Mouse (Mus musculus): Measurements from ENCODE around the gene Rflnb. TPM values are rescaled to one million over a fixed set of nuclear protein-coding genes. Genes with fewer than 3 reads are reported as not detected.

Gene Rflnb
- polyA plus RNA-seq, 1 experiment from 2014 or later, result 8.3 TPM

GRCm38 (mm10) chr11:75972916-75973567 lies 54.5 kb downstream of the Rflnb start:
- Histone ChIP-seq H3K27me3 (ENCODE audit: control insufficient read depth, insufficient read depth, low read length) (peaks cover 7% of the 10 kb centered on the region; the same call in 1 of the 2 replicates), H3K27ac (ENCODE audit: low read depth, low read length) (no peak overlapping the region), H3K9me3 (replicated peaks; ENCODE audit: control insufficient read depth, low read length) (no peaks in the 10 kb centered on the region), H3K4me3 (ENCODE audit: low read depth, low read length) (no peak overlapping the region), H3K4me1 (ENCODE audit: control insufficient read depth, insufficient read depth, low read length) (no peaks in the 10 kb centered on the region), H3K9ac (ENCODE audit: low read depth, low read length) (no peak overlapping the region), H3K4me2 (no peak overlapping the region), H3K36me3 (ENCODE audit: control insufficient read depth, insufficient read depth, low read length) (no peaks in the 10 kb centered on the region)
- WGBS (ENCODE audit: insufficient replicate concordance), result 20% methylated on average over 7 of the region's 7 CpGs
- ATAC-seq (replicated peaks; ENCODE audit: insufficient number of reproducible peaks, low FRiP score, low TSS enrichment), result no peak

- no peak overlapping the region for H3K27ac ChIP-seq (ENCODE audit: low read depth, low read length)
- H3K27me3 ChIP-seq (ENCODE audit: control insufficient read depth, insufficient read depth, low read length), result peaks cover 12% of the 10 kb centered on the region; the same call in 1 of the 2 replicates
- H3K4me2 ChIP-seq, result no peak overlapping the region
- no peak overlapping the region for H3K9ac ChIP-seq (ENCODE audit: low read depth, low read length)
- no peaks in the 10 kb centered on the region for H3K4me1 ChIP-seq (ENCODE audit: control insufficient read depth, insufficient read depth, low read length)
- WGBS (ENCODE audit: insufficient replicate concordance), result 78% methylated on average over 3 of the region's 3 CpGs
- no peaks in the 10 kb centered on the region for H3K36me3 ChIP-seq (ENCODE audit: control insufficient read depth, insufficient read depth, low read length)
- ATAC-seq (replicated peaks; ENCODE audit: insufficient number of reproducible peaks, low FRiP score, low TSS enrichment), result no peak
- no peaks in the 10 kb centered on the region for H3K9me3 ChIP-seq (replicated peaks; ENCODE audit: control insufficient read depth, low read length)
- no peak overlapping the region for H3K4me3 ChIP-seq (ENCODE audit: low read depth, low read length)
These were observed 55.4 kb downstream of the Rflnb start for GRCm38 (mm10) chr11:75972188-75972587.

- H3K36me3 ChIP-seq (ENCODE audit: control insufficient read depth, insufficient read depth, low read length), result no peaks in the 10 kb centered on the region
- WGBS (ENCODE audit: insufficient replicate concordance), result 37% methylated on average over 3 of the region's 3 CpGs
- no peak overlapping the region for H3K9ac ChIP-seq (ENCODE audit: low read depth, low read length)
These were observed 57.0 kb downstream of the Rflnb start for GRCm38 (mm10) chr11:75970629-75971028.

More at GRCm38 (mm10) chr11:75970629-75971028, 57.0 kb downstream of the Rflnb start:
- Histone ChIP-seq H3K4me2 (no peak overlapping the region), H3K27me3 (ENCODE audit: control insufficient read depth, insufficient read depth, low read length) (peaks cover 15% of the 10 kb centered on the region; the same call in 1 of the 2 replicates), H3K27ac (ENCODE audit: low read depth, low read length) (no peak overlapping the region), H3K4me1 (ENCODE audit: control insufficient read depth, insufficient read depth, low read length) (no peaks in the 10 kb centered on the region), H3K4me3 (ENCODE audit: low read depth, low read length) (no peak overlapping the region), H3K9me3 (replicated peaks; ENCODE audit: control insufficient read depth, low read length) (no peaks in the 10 kb centered on the region)
- ATAC-seq (replicated peaks; ENCODE audit: insufficient number of reproducible peaks, low FRiP score, low TSS enrichment), result no peak

Other genes with a start within 250 kb of the Rflnb start
- 0.13 and 0.14 TPM in 2 replicates for gene Doc2b, start 231.7 kb downstream of the Rflnb start, polyA plus RNA-seq (2014; fragmentation: Nextera tagmentation; extraction: Ambion mirVana)
- gene Rph3al, start 89.4 kb downstream of the Rflnb start, polyA plus RNA-seq (2014; fragmentation: Nextera tagmentation; extraction: Ambion mirVana), result 4.1 and 5.1 TPM in 2 replicates
- not detected in 2 replicates for gene 1700016K19Rik, start 27.9 kb downstream of the Rflnb start, polyA plus RNA-seq (2014; fragmentation: Nextera tagmentation; extraction: Ambion mirVana)
- gene Vps53, start 151.9 kb upstream of the Rflnb start, polyA plus RNA-seq (2014; fragmentation: Nextera tagmentation; extraction: Ambion mirVana), result 33.0 and 33.7 TPM in 2 replicates
- 31.2 and 35.8 TPM in 2 replicates for gene Fam57a, start 151.9 kb upstream of the Rflnb start, polyA plus RNA-seq (2014; fragmentation: Nextera tagmentation; extraction: Ambion mirVana)
- 0.99 and 1.3 TPM in 2 replicates for gene Dbil5, start 189.8 kb upstream of the Rflnb start, polyA plus RNA-seq (2014; fragmentation: Nextera tagmentation; extraction: Ambion mirVana)
- 25.8 and 34.8 TPM in 2 replicates for gene Gemin4, start 189.9 kb upstream of the Rflnb start, polyA plus RNA-seq (2014; fragmentation: Nextera tagmentation; extraction: Ambion mirVana)
- gene Mrm3, start 215.9 kb upstream of the Rflnb start, polyA plus RNA-seq (2014; fragmentation: Nextera tagmentation; extraction: Ambion mirVana), result 21.1 and 21.6 TPM in 2 replicates
- gene Glod4, start 215.9 kb upstream of the Rflnb start, polyA plus RNA-seq (2014; fragmentation: Nextera tagmentation; extraction: Ambion mirVana), result 128 TPM in 2 replicates

Measured in heart, embryonic 11.5 days (tissue).